Mouse (Mus musculus) mouse trophoblast stem cell (cell line): ENCODE measurements around the gene Tat.
"Not testable (repeated sequence)": the region's sequence is repeated elsewhere in the genome, so short reads cannot be mapped to it uniquely, and the experiment has no call there.

Source experiments
- in situ Hi-C, 2 experiments: fragments of 300-500 bp; cut with MseI, MboI; formaldehyde crosslinking; loops; 2 replicates in 1 of 2; 3 replicates in 1 of 2; pipeline ENCODE4 v1.15.1; 2025

The Tat gene

GRCm38 (mm10) chr8:109982386-109983105 is 7.7 kb upstream of the Tat start:
- in situ Hi-C loops, result no loop called here

GRCm38 (mm10) chr8:109983944-109984343 is 6.3 kb upstream of the Tat start:
- in situ Hi-C loops, result no loop called here

GRCm38 (mm10) chr8:109986384-109986783 is 3.9 kb upstream of the Tat start:
- in situ Hi-C loops, result no loop called here

- in situ Hi-C loops, result no loop called here
Observed at GRCm38 (mm10) chr8:109987776-109988175, 2.5 kb upstream of the Tat start.

GRCm38 (mm10) chr8:109989151-109989550 is 1.1 kb upstream of the Tat start:
- in situ Hi-C loops, result no loop called here

- in situ Hi-C loops, result no loop called here
Observed at GRCm38 (mm10) chr8:109992166-109992565, 1.9 kb downstream of the Tat start.

- in situ Hi-C loops, result no loop called here
Observed at GRCm38 (mm10) chr8:109992951-109993350, 2.7 kb downstream of the Tat start.

- in situ Hi-C loops, result no loop called here
Observed at GRCm38 (mm10) chr8:109997381-109997780, 7.1 kb downstream of the Tat start.

GRCm38 (mm10) chr8:109998066-109998465 is 7.8 kb downstream of the Tat start:
- in situ Hi-C loops, result no loop called here

GRCm38 (mm10) chr8:109999974-110000373 is 9.7 kb downstream of the Tat start:
- in situ Hi-C loops, result no loop called here

- in situ Hi-C loops, result no loop called here
Observed at GRCm38 (mm10) chr8:110002953-110003352, 12.7 kb downstream of the Tat start.

GRCm38 (mm10) chr8:110004300-110004699 is 14.1 kb downstream of the Tat start:
- in situ Hi-C loops, result no loop called here

GRCm38 (mm10) chr8:110006312-110007023 is 16.2 kb downstream of the Tat start:
- in situ Hi-C loops, result loop anchor here in 1 of 2 experiments (5.0 kb wide), 2 partner anchors 34 to 66 kb away; no protein-coding TSS in a partner anchor

GRCm38 (mm10) chr8:110008228-110008994 is 18.2 kb downstream of the Tat start:
- in situ Hi-C loops, result loop anchor here in 1 of 2 experiments (5.0 kb wide), 2 partner anchors 36 to 64 kb away; no protein-coding TSS in a partner anchor

GRCm38 (mm10) chr8:110008995-110009446 is 18.8 kb downstream of the Tat start:
- in situ Hi-C loops, result loop anchor here in 1 of 2 experiments (5.0 kb wide), 2 partner anchors 37 to 63 kb away; no protein-coding TSS in a partner anchor

GRCm38 (mm10) chr8:110010868-110011267 is 20.6 kb downstream of the Tat start:
- in situ Hi-C loops, result loop anchor here in 1 of 2 experiments (5.0 kb wide), 1 partner anchor 61 kb away; no protein-coding TSS in a partner anchor

- in situ Hi-C loops, result no loop called here
Observed at GRCm38 (mm10) chr8:110022081-110022480, 31.8 kb downstream of the Tat start.

GRCm38 (mm10) chr8:110022768-110023344 is 32.6 kb downstream of the Tat start:
- in situ Hi-C loops, result no loop called here

GRCm38 (mm10) chr8:110033771-110034170 is 43.5 kb downstream of the Tat start:
- in situ Hi-C loops, result not testable (repeated sequence)

- in situ Hi-C loops, result no loop called here
Observed at GRCm38 (mm10) chr8:110034331-110034730, 44.1 kb downstream of the Tat start.

- in situ Hi-C loops, result no loop called here
Observed at GRCm38 (mm10) chr8:110036156-110036555, 45.9 kb downstream of the Tat start.
